Mouse (Mus musculus): Measurements from ENCODE around the gene Rpusd3. TPM values are rescaled to one million over a fixed set of nuclear protein-coding genes. Genes with fewer than 3 reads are reported as not detected.

Gene Rpusd3
- polyA plus RNA-seq, 1 experiment from 2014 or later: 23.3 TPM

GRCm38 (mm10) chr6:113395501-113395900 is 23.6 kb downstream of the Rpusd3 start:
- Histone ChIP-seq H3K9me3 (no peaks in the 10 kb centered on the region), H3K27ac (replicated peaks) (no peak overlapping the region), H3K4me2 (replicated peaks) (no peak overlapping the region), H3K36me3 (peaks cover 7% of the 10 kb centered on the region), H3K4me3 (no peak overlapping the region), H3K4me1 (peaks cover 14% of the 10 kb centered on the region), H3K27me3 (no peaks in the 10 kb centered on the region), H3K9ac (replicated peaks) (no peak overlapping the region)
- 92% methylated on average over 6 of the region's 6 CpGs for WGBS
- ATAC-seq (replicated peaks): no peak

GRCm38 (mm10) chr6:113394811-113395210 is 24.3 kb downstream of the Rpusd3 start:
- no peak overlapping the region for H3K4me2 ChIP-seq (replicated peaks)
- H3K9ac ChIP-seq (replicated peaks): no peak overlapping the region
- no peak overlapping the region for H3K27ac ChIP-seq (replicated peaks)
- H3K36me3 ChIP-seq: peaks cover 13% of the 10 kb centered on the region
- WGBS: 92% methylated on average over 11 of the region's 11 CpGs
- ATAC-seq (replicated peaks): no peak
- no peaks in the 10 kb centered on the region for H3K27me3 ChIP-seq
- no peaks in the 10 kb centered on the region for H3K9me3 ChIP-seq
- H3K4me1 ChIP-seq: peaks cover 14% of the 10 kb centered on the region
- H3K4me3 ChIP-seq: no peak overlapping the region

- H3K27me3 ChIP-seq: no peaks in the 10 kb centered on the region
- H3K4me1 ChIP-seq: peaks cover 14% of the 10 kb centered on the region
- H3K36me3 ChIP-seq: peaks cover 22% of the 10 kb centered on the region
- no peak for ATAC-seq (replicated peaks)
- H3K4me2 ChIP-seq (replicated peaks): no peak overlapping the region
- 94% methylated on average over 6 of the region's 6 CpGs for WGBS
- H3K9me3 ChIP-seq: no peaks in the 10 kb centered on the region
- no peak overlapping the region for H3K9ac ChIP-seq (replicated peaks)
- no peak overlapping the region for H3K4me3 ChIP-seq
- no peak overlapping the region for H3K27ac ChIP-seq (replicated peaks)
These were observed 25.2 kb downstream of the Rpusd3 start for GRCm38 (mm10) chr6:113393951-113394350.

GRCm38 (mm10) chr6:113392387-113393071 is 26.6 kb downstream of the Rpusd3 start:
- WGBS: under 1% methylated on average over 51 of the region's 51 CpGs
- no peaks in the 10 kb centered on the region for H3K27me3 ChIP-seq
- H3K4me1 ChIP-seq: peaks cover 14% of the 10 kb centered on the region
- H3K27ac ChIP-seq (replicated peaks): peak overlapping the region; percentile 77
- ATAC-seq (replicated peaks): peak; percentile 89
- H3K9me3 ChIP-seq: no peaks in the 10 kb centered on the region
- peak overlapping the region; percentile 65 for H3K9ac ChIP-seq (replicated peaks)
- H3K4me2 ChIP-seq (replicated peaks): peak overlapping the region; percentile 76
- H3K4me3 ChIP-seq: peak overlapping the region; percentile 47
- peaks cover 36% of the 10 kb centered on the region for H3K36me3 ChIP-seq

GRCm38 (mm10) chr6:113392015-113392386 is 27.1 kb downstream of the Rpusd3 start:
- Histone ChIP-seq H3K4me2 (replicated peaks) (peak overlapping the region; percentile 76), H3K4me3 (peak overlapping the region; percentile 47), H3K9ac (replicated peaks) (peak overlapping the region; percentile 65), H3K4me1 (peaks cover 14% of the 10 kb centered on the region), H3K27ac (replicated peaks) (peak overlapping the region; percentile 77), H3K9me3 (no peaks in the 10 kb centered on the region), H3K27me3 (no peaks in the 10 kb centered on the region), H3K36me3 (peaks cover 41% of the 10 kb centered on the region)
- no peak for ATAC-seq (replicated peaks)
- WGBS: 22% methylated on average over 10 of the region's 10 CpGs

- Histone ChIP-seq H3K9me3 (no peaks in the 10 kb centered on the region), H3K9ac (replicated peaks) (no peak overlapping the region), H3K27ac (replicated peaks) (no peak overlapping the region), H3K36me3 (peaks cover 51% of the 10 kb centered on the region), H3K27me3 (no peaks in the 10 kb centered on the region), H3K4me2 (replicated peaks) (no peak overlapping the region), H3K4me3 (no peak overlapping the region), H3K4me1 (peaks cover 14% of the 10 kb centered on the region)
- WGBS: 90% methylated on average over 3 of the region's 3 CpGs
- ATAC-seq (replicated peaks): no peak
These were observed 28.4 kb downstream of the Rpusd3 start for GRCm38 (mm10) chr6:113390715-113391114.

GRCm38 (mm10) chr6:113388960-113389359 is 30.2 kb downstream of the Rpusd3 start, which contains the start of gene Ttll3:
TSS of gene Ttll3 (plus strand) at chr6:113389260.
- Histone ChIP-seq H3K9me3 (no peaks in the 10 kb centered on the region), H3K27ac (replicated peaks) (no peak within 1 kb of the TSS), H3K4me1 (peaks cover 14% of the 10 kb centered on the region), H3K27me3 (no peaks in the 10 kb centered on the region), H3K4me3 (no peak within 1 kb of the TSS), H3K4me2 (replicated peaks) (no peak within 1 kb of the TSS), H3K36me3 (peaks cover 64% of the 10 kb centered on the region), H3K9ac (replicated peaks) (no peak within 1 kb of the TSS)
- 75% methylated on average over 8 of the region's 8 CpGs for WGBS
- no peak for ATAC-seq (replicated peaks)

GRCm38 (mm10) chr6:113386025-113386424 is 33.1 kb downstream of the Rpusd3 start:
- H3K4me3 ChIP-seq: no peak overlapping the region

GRCm38 (mm10) chr6:113385160-113385714 is 33.9 kb downstream of the Rpusd3 start:
- no peak overlapping the region for H3K4me3 ChIP-seq
- no peaks in the 10 kb centered on the region for H3K27me3 ChIP-seq
- H3K4me2 ChIP-seq (replicated peaks): no peak overlapping the region
- ATAC-seq (replicated peaks): no peak
- H3K36me3 ChIP-seq: peaks cover 90% of the 10 kb centered on the region
- H3K9me3 ChIP-seq: no peaks in the 10 kb centered on the region
- no peak overlapping the region for H3K9ac ChIP-seq (replicated peaks)
- H3K27ac ChIP-seq (replicated peaks): no peak overlapping the region
- no peaks in the 10 kb centered on the region for H3K4me1 ChIP-seq
- WGBS: 90% methylated on average over 11 of the region's 11 CpGs

More at GRCm38 (mm10) chr6:113386025-113386424, 33.1 kb downstream of the Rpusd3 start:
- no peak overlapping the region for H3K9ac ChIP-seq (replicated peaks)
- no peaks in the 10 kb centered on the region for H3K27me3 ChIP-seq
- 90% methylated on average over 3 of the region's 3 CpGs for WGBS
- no peak overlapping the region for H3K4me2 ChIP-seq (replicated peaks)
- H3K27ac ChIP-seq (replicated peaks): no peak overlapping the region
- H3K36me3 ChIP-seq: peaks cover 88% of the 10 kb centered on the region
- no peaks in the 10 kb centered on the region for H3K9me3 ChIP-seq
- no peak for ATAC-seq (replicated peaks)
- H3K4me1 ChIP-seq: no peaks in the 10 kb centered on the region

- H3K36me3 ChIP-seq: peaks cover 83% of the 10 kb centered on the region
- no peaks in the 10 kb centered on the region for H3K27me3 ChIP-seq
- no peak overlapping the region for H3K9ac ChIP-seq (replicated peaks)
- H3K4me3 ChIP-seq: no peak overlapping the region
- ATAC-seq (replicated peaks): no peak
- no peaks in the 10 kb centered on the region for H3K9me3 ChIP-seq
- 86% methylated on average over 8 of the region's 8 CpGs for whole genome bisulfite sequencing
- no peak overlapping the region for H3K27ac ChIP-seq (replicated peaks)
- H3K4me2 ChIP-seq (replicated peaks): no peak overlapping the region
- peaks cover 5% of the 10 kb centered on the region for H3K4me1 ChIP-seq
These were observed 34.7 kb downstream of the Rpusd3 start for GRCm38 (mm10) chr6:113384351-113384927.

- Histone ChIP-seq H3K4me2 (replicated peaks) (no peak overlapping the region), H3K27ac (replicated peaks) (no peak overlapping the region), H3K36me3 (peaks cover 49% of the 10 kb centered on the region), H3K9ac (replicated peaks) (no peak overlapping the region), H3K27me3 (no peaks in the 10 kb centered on the region), H3K9me3 (no peaks in the 10 kb centered on the region), H3K4me1 (peaks cover 28% of the 10 kb centered on the region), H3K4me3 (no peak overlapping the region)
- WGBS: 95% methylated on average over 11 of the region's 11 CpGs
- no peak for ATAC-seq (replicated peaks)
These were observed 38.7 kb downstream of the Rpusd3 start for GRCm38 (mm10) chr6:113380480-113380879.

GRCm38 (mm10) chr6:113379246-113379645 is 39.9 kb downstream of the Rpusd3 start:
- H3K36me3 ChIP-seq: peaks cover 49% of the 10 kb centered on the region
- H3K4me2 ChIP-seq (replicated peaks): peak overlapping the region; percentile 92
- ATAC-seq (replicated peaks): no peak
- H3K27me3 ChIP-seq: no peaks in the 10 kb centered on the region
- no peaks in the 10 kb centered on the region for H3K9me3 ChIP-seq
- H3K27ac ChIP-seq (replicated peaks): no peak overlapping the region
- peaks cover 28% of the 10 kb centered on the region for H3K4me1 ChIP-seq
- H3K4me3 ChIP-seq: peak overlapping the region; percentile 92; the same call in 1 of the 2 replicates
- WGBS: 91% methylated on average over 6 of the region's 6 CpGs
- H3K9ac ChIP-seq (replicated peaks): no peak overlapping the region
